Mouse (Mus musculus) CH12.LX (cell line): ENCODE measurements around the gene Tmed6. TPM values are rescaled to one million over a fixed set of nuclear protein-coding genes. Genes with fewer than 3 reads are reported as not detected.

Source experiments
- DNase-seq: peaks from one replicate; pipeline ENCODE4 v3.0.0-alpha.2; 2013; ENCODE audit errors: extremely low read depth
- H3K27ac ChIP-seq: 2 replicates; pipeline ENCODE4 v1.5.1; 2012; ENCODE audit warnings: low read depth, mild to moderate bottlenecking, control low read depth, moderate library complexity; ENCODE audit not compliant: insufficient read depth
- H3K27me3 ChIP-seq: replicated peaks from 2 replicates; pipeline ENCODE3; 2012; ENCODE audit warnings: inconsistent platforms
- H3K36me3 ChIP-seq, 2 experiments: replicated peaks in 1 of 2; 2 replicates each; pipeline versions ENCODE3 to v1.6.1; 2012; ENCODE audit warnings: inconsistent platforms in 1 of 2, low read length in 1 of 2, mild to moderate bottlenecking in 1 of 2, mixed read lengths in 1 of 2, moderate library complexity in 1 of 2; ENCODE audit not compliant: control insufficient read depth in 1 of 2, insufficient read depth in 1 of 2
- H3K4me1 ChIP-seq, 2 experiments: 2 replicates each; pipeline ENCODE4 v1.6.1; 2012; ENCODE audit warnings: inconsistent platforms in 1 of 2, moderate library complexity in 1 of 2; ENCODE audit not compliant: insufficient read depth in 2 of 2, control insufficient read depth in 1 of 2
- H3K4me2 ChIP-seq: 2 replicates; pipeline ENCODE4 v1.6.1; 2012; ENCODE audit warnings: low read depth, mild to moderate bottlenecking, control low read depth; ENCODE audit not compliant: poor library complexity, insufficient read depth, severe bottlenecking
- H3K4me3 ChIP-seq, 3 experiments: fragments of 150-350 bp in 1 of 3; sonication (generic) in 1 of 3; replicated peaks in 1 of 3; 2 replicates each; pipeline versions ENCODE3 to v1.5.1; 2011 to 2012; ENCODE audit warnings: low read depth in 2 of 3, low read length in 2 of 3, mild to moderate bottlenecking in 2 of 3, moderate library complexity in 2 of 3, control low read depth in 1 of 3, improper control_type of control experiment in 1 of 3, inconsistent platforms in 1 of 3, mixed read lengths in 1 of 3; ENCODE audit not compliant: poor library complexity in 1 of 3
- H3K79me2 ChIP-seq: replicated peaks from 2 replicates; pipeline ENCODE4 v1.6.1; 2012; ENCODE audit warnings: mild to moderate bottlenecking, moderate library complexity; ENCODE audit not compliant: control insufficient read depth, poor library complexity, insufficient read depth, severe bottlenecking; ENCODE audit errors: extremely low read depth
- H3K9ac ChIP-seq: 2 replicates; pipeline ENCODE4 v1.6.1; 2012; ENCODE audit warnings: low read depth, mild to moderate bottlenecking, control low read depth, moderate library complexity; ENCODE audit not compliant: insufficient read depth
- H3K9me3 ChIP-seq: replicated peaks from 2 replicates; pipeline ENCODE3; 2012; ENCODE audit warnings: low read length, inconsistent platforms, mixed read lengths
- BHLHE40 ChIP-seq: IDR thresholded peaks from 2 replicates; pipeline ENCODE4 v1.6.1; 2011; ENCODE audit warnings: mild to moderate bottlenecking, low read depth, low read length, improper control_type of control experiment
- CHD2 ChIP-seq: IDR thresholded peaks from 2 replicates; pipeline ENCODE4 v1.6.1; 2011; ENCODE audit warnings: low read length, improper control_type of control experiment
- E2F4 ChIP-seq: IDR thresholded peaks from 2 replicates; pipeline ENCODE4 v1.6.1; 2011; ENCODE audit warnings: low read depth, low read length, improper control_type of control experiment; ENCODE audit not compliant: insufficient replicate concordance
- EP300 ChIP-seq: IDR thresholded peaks from 2 replicates; pipeline ENCODE4 v1.6.1; 2011; ENCODE audit warnings: low read length, improper control_type of control experiment
- MXI1 ChIP-seq: IDR thresholded peaks from 2 replicates; pipeline ENCODE4 v1.6.1; 2011; ENCODE audit warnings: mild to moderate bottlenecking, low read depth, low read length, improper control_type of control experiment
- MYC ChIP-seq: IDR thresholded peaks from 2 replicates; pipeline ENCODE4 v1.6.1; 2011; ENCODE audit warnings: low read depth, mild to moderate bottlenecking, improper control_type of control experiment, low read length
- NELFE ChIP-seq: IDR thresholded peaks from 2 replicates; pipeline ENCODE4 v1.6.1; 2011; ENCODE audit warnings: low read depth, low read length, improper control_type of control experiment
- NRF1 ChIP-seq: IDR thresholded peaks from 2 replicates; pipeline ENCODE4 v1.6.1; 2014; ENCODE audit warnings: low read depth, mild to moderate bottlenecking, inconsistent platforms, low read length, improper control_type of control experiment, moderate library complexity
- PAX5 ChIP-seq: IDR thresholded peaks from 2 replicates; pipeline ENCODE4 v1.6.1; 2012; ENCODE audit warnings: low read length, inconsistent platforms, mixed read lengths
- POLR2A ChIP-seq: IDR thresholded peaks from 2 replicates; pipeline ENCODE4 v1.6.1; 2011; ENCODE audit warnings: low read depth, mild to moderate bottlenecking, improper control_type of control experiment, low read length
- POLR2AphosphoS2 ChIP-seq: IDR thresholded peaks from 2 replicates; pipeline ENCODE4 v1.6.1; 2011; ENCODE audit warnings: low read depth, low read length, improper control_type of control experiment
- RAD21 ChIP-seq: IDR thresholded peaks from 2 replicates; pipeline ENCODE4 v1.6.1; 2011; ENCODE audit warnings: low read depth, mild to moderate bottlenecking, low read length, improper control_type of control experiment, moderate library complexity
- RCOR1 ChIP-seq: conservative IDR thresholded peaks from 2 replicates; pipeline ENCODE4 v1.6.1; 2012; ENCODE audit warnings: low read depth, mild to moderate bottlenecking, inconsistent platforms, low read length, improper control_type of control experiment
- TBP ChIP-seq: conservative IDR thresholded peaks from 2 replicates; pipeline ENCODE4 v1.6.1; 2011; ENCODE audit warnings: low read depth, low read length, improper control_type of control experiment
- USF1 ChIP-seq: IDR thresholded peaks from 2 replicates; pipeline ENCODE4 v1.6.1; 2014; ENCODE audit warnings: low read depth, mild to moderate bottlenecking, inconsistent platforms, low read length, improper control_type of control experiment
- ZC3H11A ChIP-seq: IDR thresholded peaks from 2 replicates; pipeline ENCODE4 v1.6.1; 2012; ENCODE audit warnings: low read depth, mild to moderate bottlenecking, inconsistent platforms, low read length, improper control_type of control experiment
- ZKSCAN1 ChIP-seq: IDR thresholded peaks from 2 replicates; pipeline ENCODE4 v1.6.1; 2012; ENCODE audit warnings: low read depth, inconsistent platforms, low read length, improper control_type of control experiment, borderline replicate concordance
- ZMIZ1 ChIP-seq: IDR thresholded peaks from 2 replicates; pipeline ENCODE4 v1.6.1; 2012; ENCODE audit warnings: low read depth, mild to moderate bottlenecking, inconsistent platforms, low read length, improper control_type of control experiment
- ZNF384 ChIP-seq: IDR thresholded peaks from 2 replicates; pipeline ENCODE4 v1.6.1; 2012; ENCODE audit warnings: low read depth, low read length, improper control_type of control experiment, inconsistent platforms
- dilution Hi-C: fragments of 300-500 bp; cut with MboI; formaldehyde crosslinking; loops from 2 replicates; pipeline ENCODE4 v1.14.3; 2020; ENCODE audit warnings: low sequenced_read_pairs; ENCODE audit not compliant: extremely low pct_unique_long_range_greater_than_20kb, extremely low pct_ligation_motif_present
- in situ Hi-C: fragments of 300-500 bp; cut with MboI; formaldehyde crosslinking; loops from 3 replicates; pipeline ENCODE4 v1.14.3; 2019; ENCODE audit warnings: low sequenced_read_pairs, low pct_ligation_motif_present, low pct_unique_long_range_greater_than_20kb, mixed read lengths
- polyA plus RNA-seq: library from polyadenylated mRNA; unstranded; fragments of >175 nt; gene quantifications from 2 replicates; pipeline ENCODE4 v1.2.1, GENCODE M21; 2012; ENCODE audit warnings: low read depth; ENCODE audit not compliant: insufficient read length
- total RNA-seq, 2 experiments: library from RNA; depleted of rRNA; stranded (reverse); fragments of 300-350 nt in 1 of 2; fragments of >200 nt in 1 of 2; gene quantifications; 2 replicates each; pipeline ENCODE4 v1.2.3; 2012 to 2014

Gene Tmed6
- total and polyA plus RNA-seq, 3 experiments: 0.36 to 0.97 TPM; not detected in 1

- H3K4me1 ChIP-seq: peaks cover 0 to 7% of the 10 kb centered on the region in 2 experiments; a peak in 1 of 4 replicates
- no peak for TF ChIP-seq RCOR1
- no peak for TF ChIP-seq ZNF384
- no peak for TF ChIP-seq BHLHE40
- TF ChIP-seq EP300: no peak
- TF ChIP-seq POLR2A: no peak
- TF ChIP-seq USF1: no peak
- no peak for TF ChIP-seq POLR2AphosphoS2
- no peak for TF ChIP-seq CHD2
- no peak for TF ChIP-seq ZMIZ1
- no peak for TF ChIP-seq NRF1
- no peak for TF ChIP-seq NELFE
- no peak for TF ChIP-seq TBP
- TF ChIP-seq ZKSCAN1: no peak
- no peak for TF ChIP-seq RAD21
- TF ChIP-seq MXI1: no peak
- no peak for TF ChIP-seq MYC
- no peak overlapping the region for H3K4me3 ChIP-seq
- H3K27ac ChIP-seq: no peak overlapping the region
- H3K9me3 ChIP-seq: no peaks in the 10 kb centered on the region
- in situ Hi-C loops (no loop called here), dilution Hi-C loops (no loop called here)
- no peak overlapping the region for H3K9ac ChIP-seq
- H3K27me3 ChIP-seq: no peaks in the 10 kb centered on the region
- no peak overlapping the region for H3K4me2 ChIP-seq
- no peak for DNase-seq
- peaks cover 46 to 79% of the 10 kb centered on the region in 2 experiments for H3K36me3 ChIP-seq
- H3K79me2 ChIP-seq: peaks cover 20% of the 10 kb centered on the region
These were observed 23.2 kb upstream of the Tmed6 start for GRCm38 (mm10) chr8:107088526-107089063.

DNA sequence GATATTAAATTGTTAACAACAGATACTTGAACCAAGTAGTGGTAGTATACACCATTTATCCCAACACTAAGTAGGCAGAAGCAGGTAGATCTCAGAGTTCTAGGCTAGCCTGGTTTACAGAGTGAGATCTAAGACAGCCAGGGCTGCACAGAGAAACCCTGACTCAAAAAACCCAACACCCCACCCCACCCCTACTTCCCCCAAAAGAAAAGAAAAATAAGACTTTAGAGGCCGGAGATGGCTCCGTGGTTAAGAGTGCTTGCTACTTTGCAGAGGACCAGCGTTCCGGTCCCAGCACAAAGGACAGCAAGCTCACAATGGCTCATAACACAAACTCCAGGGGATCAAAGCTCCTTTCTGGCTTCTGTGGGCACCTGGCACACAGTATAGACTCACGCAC is 20.6 kb upstream of the Tmed6 start:
- Histone ChIP-seq H3K4me1 (no peaks in the 10 kb centered on the region), H3K36me3 (peaks cover 48 to 83% of the 10 kb centered on the region in 2 experiments)

More for the DNA sequence above, 20.6 kb upstream of the Tmed6 start:
- Histone ChIP-seq H3K9me3 (no peaks in the 10 kb centered on the region), H3K79me2 (peaks cover 9% of the 10 kb centered on the region), H3K4me3 (no peak overlapping the region), H3K4me2 (no peak overlapping the region), H3K9ac (no peak overlapping the region), H3K27ac (no peak overlapping the region), H3K27me3 (no peaks in the 10 kb centered on the region)
- dilution Hi-C loops (no loop called here), in situ Hi-C loops (no loop called here)
- TF ChIP-seq USF1 (no peak), POLR2AphosphoS2 (no peak), PAX5 (no peak), ZC3H11A (no peak), E2F4 (no peak)
- no peak for DNase-seq
